9 mouse cellular contexts compared by ENCODE assay signal in the genomic region with DNA sequence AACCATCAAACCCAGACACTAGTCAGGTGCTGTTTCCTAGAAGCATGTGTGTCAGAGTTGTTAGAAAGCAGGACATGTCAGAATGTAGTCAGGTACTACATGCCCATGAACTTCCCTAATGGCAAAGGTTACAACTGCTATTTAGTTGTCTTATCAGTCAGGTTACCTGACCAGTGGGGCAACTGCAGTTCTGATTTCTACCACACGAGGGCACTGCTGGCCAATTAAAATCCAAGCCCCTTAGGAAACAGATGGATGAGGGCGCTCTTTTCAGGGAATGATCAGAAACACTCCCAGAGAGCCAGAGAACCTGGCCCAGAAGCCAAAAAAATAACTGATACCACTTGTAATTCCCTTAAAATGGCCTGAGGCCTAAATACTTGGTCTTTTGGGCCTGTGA.
DNase-seq lines count a peak whose midpoint lies in the region; ATAC-seq and TF ChIP-seq lines count a peak whose summit lies in the region.
"Had no signal": no experiment of that assay in that cellular context is flagged by ENCODE, and none has a peak within 500 bp of the region (broad histone marks: within the 10 kb centered on the region; RNA-seq: fewer than 3 reads in every experiment).

No protein-coding gene starts in this region.

- no peak overlapping the region for H3K27ac ChIP-seq in forebrain, embryonic 10.5 days
- no peak overlapping the region for H3K27ac ChIP-seq in heart, embryonic 14.5 days (replicated peaks in 1 of 2; ENCODE audit: control insufficient read depth in 1 of 2, insufficient read depth in 1 of 2, low read depth in 2 of 2, low read length in 2 of 2)
- H3K27ac ChIP-seq in spleen, adult 2 months (ENCODE audit: insufficient read depth, low read length) = no peak overlapping the region

- ATAC-seq in CD4-positive, CD25-positive, alpha-beta regulatory T cell, adult 4 months = no peak
- ATAC-seq in heart, embryonic 14.5 days (ENCODE audit: insufficient number of reproducible peaks, insufficient read depth, low FRiP score, low read depth) = no peak
- peak; percentile 60 for ATAC-seq in megakaryocyte, adult 5-6 weeks (ENCODE audit: poor library complexity, severe bottlenecking)

- TF ChIP-seq CTCF in spleen, adult 2 months (IDR thresholded peaks at IDR 0.05; ENCODE audit: extremely low read depth, insufficient read depth, insufficient read length, insufficient replicate concordance) = peak; percentile 64; the same call in 1 of the 2 replicates

- TF ChIP-seq POLR2A in spleen, adult 2 months (IDR thresholded peaks at IDR 0.05; ENCODE audit: low read depth, low read length) = no peak

- 6% methylated on average over 2 of the region's 2 CpGs for WGBS in forebrain, embryonic 10.5 days
- WGBS in heart, embryonic 14.5 days = 2% methylated on average over 2 of the region's 2 CpGs
- 17% methylated on average over 2 of the region's 2 CpGs for WGBS in spleen, adult 2 months

- H3K4me2 ChIP-seq in heart, embryonic 14.5 days (ENCODE audit: low read length) = no peak overlapping the region

- 0 out of 2 replicates have a peak overlapping the region, but pooled peaks have one; percentile 34 for H3K9ac ChIP-seq in heart, embryonic 14.5 days (ENCODE audit: low read length)

- DNase-seq in CD4-positive, CD25-positive, alpha-beta regulatory T cell, adult 2 months (ENCODE audit: low read depth, low spot score) = peak; percentile 77
- peak; percentile 54 for DNase-seq in c-Kit-negative CD71-positive TER-119-positive erythroid progenitor cells, embryonic 14.5 days (ENCODE audit: low read depth, low spot score)
- DNase-seq in forebrain, embryonic 10.5 days (ENCODE audit: extremely low spot score, low spot score) = peak; percentile 84
- peak; percentile 76 for DNase-seq in layer of hippocampus, adult 9-11 months
- DNase-seq in spleen, adult 2 months (ENCODE audit: low read depth in 1 of 2, low spot score in 2 of 2) = peak; percentile 18 to 58

- H3K4me3 ChIP-seq in forebrain, embryonic 10.5 days = no peak overlapping the region
- H3K4me3 ChIP-seq in heart, embryonic 14.5 days (ENCODE audit: control insufficient read depth in 1 of 2, insufficient read depth in 1 of 2, low read depth in 1 of 2, low read length in 2 of 2) = no peak overlapping the region
- H3K4me3 ChIP-seq in spleen, adult 2 months (ENCODE audit: extremely low read depth, insufficient read depth, insufficient read length) = no peak overlapping the region
- H3K4me3 ChIP-seq: myocyte had no signal

- no peaks in the 10 kb centered on the region for H3K27me3 ChIP-seq in forebrain, embryonic 10.5 days (ENCODE audit: poor library complexity, severe bottlenecking)
- no peaks in the 10 kb centered on the region for H3K27me3 ChIP-seq in heart, embryonic 14.5 days (ENCODE audit: control insufficient read depth, insufficient read depth, low read length)
- H3K27me3 ChIP-seq in spleen, adult 2 months (ENCODE audit: control insufficient read depth, insufficient read depth, low read length) = no peaks in the 10 kb centered on the region

- H3K36me3 ChIP-seq in forebrain, embryonic 10.5 days (replicated peaks) = peaks cover 62% of the 10 kb centered on the region
- peaks cover 69% of the 10 kb centered on the region for H3K36me3 ChIP-seq in heart, embryonic 14.5 days (ENCODE audit: control insufficient read depth, insufficient read depth, low read length)
- H3K36me3 ChIP-seq in spleen, adult 2 months (ENCODE audit: control insufficient read depth, insufficient read depth, low read length) = peaks cover 30% of the 10 kb centered on the region

- H3K9me3 ChIP-seq in forebrain, embryonic 10.5 days = no peaks in the 10 kb centered on the region
- no peaks in the 10 kb centered on the region for H3K9me3 ChIP-seq in heart, embryonic 14.5 days (ENCODE audit: control insufficient read depth, low read length)

- H3K4me1 ChIP-seq in forebrain, embryonic 10.5 days = no peaks in the 10 kb centered on the region
- H3K4me1 ChIP-seq in heart, embryonic 14.5 days (ENCODE audit: control insufficient read depth in 2 of 2, insufficient read depth in 2 of 2, low read length in 2 of 2) = peaks cover 0 to 8% of the 10 kb centered on the region in 2 experiments; a peak in 2 of 4 replicates
- H3K4me1 ChIP-seq in spleen, adult 2 months (ENCODE audit: control insufficient read depth, insufficient read depth, insufficient read length) = no peaks in the 10 kb centered on the region
